Mouse (Mus musculus) right cerebral cortex, adult 2 months (tissue): ENCODE data around the gene Frg2f1.
"Not testable (repeated sequence)": the region's sequence is repeated elsewhere in the genome, so short reads cannot be mapped to it uniquely, and the experiment has no call there.

Experiments
- DNase-seq, 2 experiments: peaks; one replicate each; pipeline ENCODE4 v3.0.0; 2021 to 2022; ENCODE audit warnings: low spot score in 2 of 2

The Frg2f1 gene

DNA sequence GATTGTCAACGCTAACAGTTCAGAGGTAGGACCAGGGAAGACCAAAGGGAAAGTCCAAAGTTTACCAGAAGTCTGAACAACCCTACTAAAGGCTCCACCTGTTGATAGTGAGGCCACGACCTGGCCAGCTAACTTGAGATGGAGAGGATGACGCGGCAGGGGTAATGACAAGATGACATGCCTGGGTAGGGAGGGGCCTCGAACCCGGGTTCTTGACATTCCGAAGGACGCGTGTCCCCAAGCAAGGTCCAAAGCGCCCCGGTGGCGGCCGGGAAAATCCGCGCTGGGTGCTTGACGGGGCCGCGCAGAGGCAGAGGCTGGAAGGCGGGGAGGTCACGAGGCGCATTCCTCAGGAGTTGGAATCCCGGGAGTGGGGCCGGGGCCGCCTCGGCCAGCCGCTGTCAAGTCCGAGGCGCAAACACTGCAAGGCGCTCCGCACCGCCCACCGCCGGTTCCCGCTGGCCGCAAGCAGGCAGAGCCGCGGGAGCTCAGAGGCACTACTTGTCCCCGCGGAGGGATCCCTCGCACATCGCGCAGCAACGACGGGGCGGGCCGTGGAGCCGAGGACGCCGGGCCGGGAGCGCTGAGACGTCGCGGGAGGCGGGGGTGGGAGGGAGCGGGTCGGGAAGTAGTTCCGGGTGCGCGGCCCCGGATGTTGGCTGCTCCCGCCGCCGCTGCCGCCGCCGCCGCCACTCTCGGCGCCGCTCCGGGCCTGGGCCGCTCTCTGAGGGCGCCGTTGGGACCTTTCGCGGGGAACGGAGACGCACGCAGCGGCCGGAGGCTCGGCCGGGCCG lies at the start of gene Frg2f1:
Gene Frg2f1 (minus strand): TSS at position 499 of the 794 bp plus-strand sequence.
- peak; percentile 93 to 94 for DNase-seq

DNA sequence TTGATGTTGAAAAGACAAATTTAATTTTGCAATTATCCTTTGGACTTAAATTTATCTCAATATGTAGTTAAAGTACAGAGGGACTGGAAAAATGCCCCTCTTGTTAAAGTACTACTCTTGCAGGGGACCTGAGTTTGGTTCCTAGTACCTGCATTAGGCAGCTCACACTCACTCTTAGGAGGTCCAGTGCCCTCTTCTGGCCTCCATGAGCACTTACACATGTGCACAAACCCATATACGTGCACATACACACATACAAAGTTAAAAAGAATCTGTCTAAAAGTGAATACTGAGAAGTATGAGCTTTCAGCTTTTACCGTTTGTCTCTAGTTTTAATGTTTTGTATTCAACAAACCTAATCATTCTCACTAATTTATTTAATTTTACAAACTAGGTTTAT lies 48.7 kb upstream of the Frg2f1 start:
- DNase-seq = no peak

DNA sequence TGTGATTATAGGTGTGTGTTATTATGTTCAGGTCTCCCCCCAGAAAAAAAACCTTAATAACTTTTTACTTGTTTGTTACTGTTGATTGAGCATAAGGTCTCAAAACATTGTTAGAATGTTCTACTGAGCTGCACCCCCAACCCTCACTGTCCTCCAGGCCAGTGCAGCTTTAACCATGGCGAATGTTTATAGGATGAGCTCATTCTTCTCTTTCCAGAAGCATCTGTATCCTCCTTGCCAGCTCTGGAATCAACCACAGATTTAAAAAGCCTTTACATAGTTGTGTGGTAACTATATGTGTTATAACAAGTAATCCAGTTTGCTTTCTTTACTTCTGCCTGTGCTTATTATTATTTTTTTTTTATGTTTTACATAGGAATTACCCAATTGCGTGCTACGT lies 36.1 kb upstream of the Frg2f1 start:
- no peak for DNase-seq

DNA sequence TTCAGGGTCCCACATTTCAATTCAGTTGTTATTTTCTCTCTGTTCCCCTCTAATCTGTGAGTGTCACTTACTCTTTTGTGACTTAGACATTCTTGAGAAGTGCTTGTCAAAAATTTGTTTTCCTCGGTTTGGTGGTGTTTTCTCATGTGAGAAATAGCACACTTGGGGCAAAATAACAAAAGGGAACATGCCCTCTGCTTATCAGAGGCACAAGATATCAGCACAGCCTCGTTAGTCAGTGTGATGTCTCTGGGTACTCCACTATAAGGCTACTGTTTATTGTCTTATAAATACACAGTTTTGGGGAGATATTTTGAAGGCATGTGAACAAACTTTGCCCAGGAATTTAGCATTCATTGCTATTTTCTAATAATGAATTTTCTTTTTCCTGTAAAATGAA lies 35.2 kb upstream of the Frg2f1 start:
- DNase-seq = no peak

DNA sequence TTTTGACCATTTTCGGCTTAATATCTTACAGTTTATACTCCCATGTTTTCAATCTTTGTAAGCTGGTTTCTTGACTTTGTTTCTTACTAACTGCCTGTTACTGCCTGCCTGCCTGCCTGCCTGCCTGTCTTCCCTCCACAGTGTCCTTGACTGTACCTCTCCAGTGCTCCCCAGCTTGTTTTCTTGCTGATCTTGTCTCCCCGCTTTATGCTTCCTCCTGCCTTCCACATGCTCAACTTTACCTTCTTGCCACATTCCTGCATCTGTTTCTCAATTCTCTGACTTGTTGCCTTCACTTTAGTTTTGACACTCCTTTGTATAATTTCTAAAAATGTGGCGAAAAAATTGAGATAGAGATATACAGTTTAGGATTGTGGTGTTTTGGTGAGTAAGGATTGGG lies 33.4 kb upstream of the Frg2f1 start:
- DNase-seq = no peak

DNA sequence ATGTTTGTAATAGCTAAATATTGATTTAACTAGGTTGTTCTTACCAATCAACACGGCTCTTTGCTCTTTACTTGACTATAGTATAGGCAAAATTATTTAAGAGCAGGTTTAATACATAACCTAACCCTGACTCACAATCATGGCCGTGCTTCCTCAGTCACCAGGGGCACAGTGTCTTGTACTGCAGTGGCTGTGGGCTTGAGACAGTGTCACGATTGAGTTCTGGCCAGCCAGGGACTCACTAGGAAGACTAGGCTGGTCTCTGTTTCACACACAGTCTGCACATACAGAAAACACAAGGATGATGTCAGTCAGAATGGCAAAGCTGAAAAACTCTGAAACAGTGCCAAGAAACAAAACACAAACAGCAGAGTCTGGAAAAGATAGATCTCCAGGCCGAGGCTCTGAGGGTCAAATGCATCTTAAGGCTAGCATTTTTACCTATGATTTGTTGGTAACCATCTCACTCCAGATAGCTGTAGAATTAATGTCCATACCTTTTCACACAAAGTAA lies 27.1 kb upstream of the Frg2f1 start:
- no peak for DNase-seq

DNA sequence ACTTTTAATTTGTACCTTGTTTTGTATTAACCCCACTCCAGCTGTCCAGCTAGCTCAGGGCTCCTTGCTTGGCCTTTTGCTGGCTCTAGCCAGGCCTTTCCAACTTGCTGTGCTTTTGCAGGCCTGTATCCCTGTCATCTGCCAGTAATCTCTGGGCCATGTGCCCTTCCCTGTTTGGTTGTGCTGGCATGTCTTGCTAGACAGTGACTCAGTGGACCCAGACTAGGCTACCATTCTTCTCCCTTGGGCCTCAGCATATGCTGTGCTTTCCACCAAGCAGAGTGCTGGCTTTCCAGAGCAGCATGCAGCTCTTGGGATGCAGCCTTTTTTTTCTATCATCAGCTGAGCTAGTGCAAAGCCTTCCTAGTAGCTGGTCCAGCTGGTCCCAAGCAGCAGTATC lies 23.8 kb upstream of the Frg2f1 start:
- DNase-seq = no peak

DNA sequence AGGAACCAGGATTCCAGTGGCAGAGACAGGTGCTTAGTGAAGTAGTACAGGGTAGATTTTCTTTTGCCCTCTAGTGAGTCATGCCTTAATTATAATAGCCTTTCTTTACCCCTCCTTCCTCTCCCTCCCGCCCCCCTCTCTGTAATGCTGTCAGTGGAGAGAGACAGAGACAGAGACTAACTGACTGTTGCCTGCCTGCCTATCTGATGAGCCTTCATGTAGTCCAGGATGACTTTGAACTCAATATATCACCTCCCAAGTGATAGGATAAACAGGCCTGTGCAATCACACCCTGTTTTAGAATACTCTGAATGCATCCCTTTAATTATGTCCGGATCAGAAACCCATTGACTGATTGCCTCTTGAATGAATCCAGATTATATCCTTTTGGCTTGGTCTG lies 16.1 kb upstream of the Frg2f1 start:
- DNase-seq = no peak

DNA sequence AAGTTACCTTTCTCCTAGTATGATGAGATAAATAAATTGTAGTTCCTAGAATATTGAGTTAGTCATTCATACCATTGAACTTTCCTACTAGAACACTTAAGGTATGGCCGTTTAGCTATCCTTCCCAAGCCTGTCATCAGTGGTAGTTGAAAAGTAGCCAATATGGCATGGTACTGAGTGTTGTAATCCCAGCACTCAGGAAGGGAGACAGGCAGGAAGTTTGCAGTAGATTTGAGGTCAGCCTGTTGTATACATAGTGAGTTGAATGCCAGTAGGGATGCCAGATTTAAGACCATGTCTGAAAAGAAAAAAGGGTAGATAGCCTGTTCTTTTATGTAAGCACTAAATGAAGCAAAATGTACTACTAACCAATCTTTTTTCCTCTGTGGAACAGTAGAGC lies 11.5 kb upstream of the Frg2f1 start:
- DNase-seq = no peak

DNA sequence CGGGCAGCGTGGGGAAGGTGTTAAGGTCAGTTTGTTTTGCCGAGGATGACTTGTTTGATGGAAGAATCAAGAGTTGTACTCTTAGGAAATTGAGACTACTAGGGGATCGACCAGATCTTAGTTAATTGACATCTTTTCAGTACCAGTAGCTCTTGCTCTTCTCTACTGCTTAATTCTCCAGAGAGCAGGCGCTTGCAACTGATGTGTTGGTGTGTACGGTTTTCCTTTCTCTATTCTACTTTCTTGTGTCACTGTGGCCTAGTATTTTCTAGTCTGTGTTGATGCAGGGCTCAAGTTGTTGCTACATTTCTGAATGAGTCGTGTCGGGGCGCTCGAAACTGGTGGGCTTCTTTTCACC lies 1.2 kb upstream of the Frg2f1 start:
- DNase-seq = peak in 1 of 2 experiments; percentile 18

DNA sequence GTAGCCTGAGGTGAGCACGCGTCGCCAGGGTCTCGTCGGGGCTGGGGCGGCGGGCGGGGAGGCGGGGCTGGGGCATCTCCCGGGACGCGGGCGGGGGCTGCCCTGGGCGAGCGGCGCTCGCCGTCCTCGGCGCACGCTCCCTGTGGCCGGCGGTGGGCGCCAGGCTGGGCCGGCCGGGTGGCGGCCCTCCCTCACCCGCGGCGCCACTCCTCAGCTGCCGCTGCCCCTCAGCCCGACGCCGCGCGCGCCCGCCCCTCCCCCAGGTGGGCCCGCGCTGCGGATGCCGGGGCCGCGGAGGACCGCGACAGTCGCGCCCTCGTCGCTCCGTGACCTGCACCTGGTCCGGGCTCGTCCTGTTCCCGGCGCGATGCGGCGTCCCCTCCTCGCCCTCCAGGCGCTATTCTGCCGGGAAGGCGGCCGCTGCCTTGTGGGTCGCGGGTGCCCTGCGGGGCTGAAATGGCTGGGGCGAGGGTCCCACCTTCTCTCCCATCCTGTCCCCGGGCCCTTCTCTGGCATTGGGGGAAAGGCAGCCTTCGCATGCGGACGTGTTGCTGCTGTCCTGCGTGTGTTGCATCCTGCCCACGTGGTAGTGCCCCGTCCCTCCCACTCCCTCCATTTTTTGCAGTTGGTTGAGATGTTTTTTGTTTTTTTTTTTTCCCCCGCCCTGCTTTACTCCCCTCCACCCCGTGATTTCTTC lies 655 bp upstream of the Frg2f1 start:
- DNase-seq = peak; percentile 27 to 32

DNA sequence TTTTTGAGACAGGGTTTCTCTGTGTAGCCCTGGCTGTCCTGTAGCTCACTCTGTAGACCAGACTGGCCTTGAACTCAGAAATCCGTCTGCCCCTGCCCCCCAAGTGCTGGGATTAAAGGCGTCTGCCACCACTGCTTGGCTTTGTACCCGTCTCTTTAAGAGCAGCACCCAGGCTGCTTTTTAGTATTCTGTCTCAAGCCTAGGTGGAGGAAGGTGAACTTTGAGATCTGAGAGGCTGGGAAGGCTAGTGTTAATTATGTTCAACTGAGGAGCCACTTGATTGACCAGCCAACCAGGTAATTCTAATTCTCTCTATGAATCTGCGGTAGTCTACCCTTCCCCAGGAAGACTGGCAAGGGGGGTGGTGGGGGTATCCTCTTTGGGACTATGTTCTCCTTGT lies 1.9 kb downstream of the Frg2f1 start:
- no peak for DNase-seq

DNA sequence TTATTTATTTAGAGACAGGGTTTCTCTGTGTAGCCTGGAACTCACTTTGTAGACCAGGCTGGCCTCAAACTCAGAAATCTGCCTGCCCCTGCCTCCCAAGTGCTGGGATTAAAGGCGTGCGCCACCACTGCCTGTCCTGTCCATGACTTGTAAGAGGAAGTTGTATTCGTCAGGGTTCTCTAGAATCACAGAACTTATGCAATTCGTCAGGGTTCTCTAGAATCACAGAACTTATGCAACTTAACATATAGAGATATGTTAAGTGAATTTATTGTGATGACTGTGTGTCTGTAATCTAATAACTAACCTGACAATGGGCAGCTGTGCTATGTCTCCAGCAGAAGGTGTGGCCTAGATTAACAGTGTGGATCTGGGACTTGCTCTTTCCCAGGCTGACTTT lies 2.7 kb downstream of the Frg2f1 start, which contains the start of gene Foxj3:
Gene Foxj3 (plus strand): TSS at position 390 of the 400 bp plus-strand sequence.
- not testable (repeated sequence) for DNase-seq

DNA sequence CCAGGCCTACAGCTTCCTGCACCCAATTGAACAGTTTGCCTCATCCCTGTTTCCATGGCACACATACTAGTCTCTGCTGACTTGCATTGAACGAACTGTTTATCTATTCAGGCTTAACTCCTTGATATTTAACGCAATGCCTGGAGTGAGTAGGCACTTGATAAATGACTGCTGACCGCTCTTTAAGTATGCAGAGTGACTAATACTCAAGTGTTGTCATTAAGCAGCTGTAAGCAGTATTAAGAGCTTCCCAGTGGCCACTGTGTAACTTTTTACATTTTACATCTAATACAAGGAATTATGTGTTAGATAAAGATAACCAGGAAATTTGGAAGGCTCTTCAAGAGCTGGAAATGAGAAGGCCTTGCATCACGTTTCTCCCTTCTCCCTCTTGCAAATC lies 4.2 kb downstream of the Frg2f1 start:
- DNase-seq = no peak

DNA sequence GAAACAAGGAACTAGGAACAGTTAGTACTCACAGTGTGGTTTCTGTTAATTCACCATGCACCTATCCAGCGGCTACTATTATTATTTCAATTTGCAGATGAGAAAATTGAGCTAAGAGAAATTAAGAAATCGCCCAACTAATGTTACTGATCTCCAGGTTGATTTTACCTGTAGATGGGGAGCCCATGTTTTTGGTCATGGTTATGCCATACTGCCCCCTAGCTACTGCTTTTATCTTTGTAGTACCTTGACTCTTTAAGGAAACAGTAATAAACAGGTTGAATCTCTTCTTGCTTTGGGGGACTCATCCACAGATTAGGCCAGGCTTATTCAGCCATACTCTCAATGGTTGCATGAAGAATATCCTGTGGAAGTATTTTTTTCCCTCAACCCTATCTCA lies 7.5 kb downstream of the Frg2f1 start:
- DNase-seq = no peak

DNA sequence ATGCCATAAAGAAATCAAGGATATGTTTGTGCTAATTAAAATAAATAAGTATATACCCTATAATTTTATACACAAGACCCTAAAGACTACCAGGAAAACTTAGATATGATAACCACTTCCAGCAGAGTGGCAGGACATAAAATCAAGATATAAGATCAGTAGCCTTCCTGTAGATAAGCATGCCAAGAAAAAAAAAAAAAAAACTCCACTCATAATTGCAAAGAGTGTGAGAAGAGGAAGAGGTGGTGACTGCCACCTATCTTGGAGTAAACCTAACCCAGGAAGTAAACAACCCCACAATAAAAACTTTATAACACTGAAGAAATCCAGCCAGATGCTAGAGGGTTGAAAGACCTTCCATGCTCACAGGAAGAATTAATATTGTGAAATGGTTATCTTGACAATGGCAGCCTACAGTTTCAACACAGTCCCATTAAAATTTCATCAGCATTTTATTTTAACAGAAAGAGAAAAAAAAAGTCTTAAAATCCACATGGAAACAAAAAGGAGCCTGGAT lies 12.9 kb downstream of the Frg2f1 start:
- DNase-seq = no peak

DNA sequence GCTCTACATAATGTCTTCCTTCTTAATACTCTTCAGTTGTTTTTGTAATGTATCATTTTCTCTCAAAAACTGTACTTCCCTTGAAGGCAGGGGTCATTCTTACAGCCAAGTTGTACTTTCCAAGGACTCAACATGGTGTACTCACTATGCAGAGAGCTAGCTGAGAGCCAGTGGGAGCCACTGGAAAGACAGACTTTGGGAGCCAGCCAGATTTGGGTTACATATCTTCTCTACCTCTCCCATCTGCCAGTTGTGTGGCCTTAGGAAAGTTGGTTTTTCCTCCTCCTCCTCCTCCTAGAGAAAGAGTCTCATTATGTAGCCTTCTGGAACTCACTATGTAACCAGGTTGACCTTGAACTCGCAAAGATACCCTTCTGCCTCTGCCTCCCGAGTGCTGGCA lies 14.9 kb downstream of the Frg2f1 start:
- no peak for DNase-seq

DNA sequence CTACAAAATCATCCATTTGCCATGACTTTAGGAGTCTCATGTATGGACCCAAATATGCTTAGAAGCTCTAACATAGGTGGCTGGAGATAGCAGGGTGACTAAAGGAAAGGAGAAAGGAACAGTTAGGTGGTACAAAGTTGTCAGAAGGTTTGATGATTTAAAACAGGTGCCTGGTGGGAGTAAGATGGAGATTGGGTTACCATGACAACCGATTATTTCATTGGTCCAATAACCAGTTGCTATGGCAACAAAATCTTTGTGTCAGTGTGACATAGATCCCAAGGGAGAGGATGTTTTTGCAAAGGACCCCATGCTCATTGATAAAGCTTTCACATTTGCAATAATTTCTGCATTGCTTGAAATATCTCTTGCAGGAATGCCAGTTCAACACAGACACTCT lies 15.3 kb downstream of the Frg2f1 start:
- peak in 1 of 2 experiments; percentile 10 for DNase-seq

DNA sequence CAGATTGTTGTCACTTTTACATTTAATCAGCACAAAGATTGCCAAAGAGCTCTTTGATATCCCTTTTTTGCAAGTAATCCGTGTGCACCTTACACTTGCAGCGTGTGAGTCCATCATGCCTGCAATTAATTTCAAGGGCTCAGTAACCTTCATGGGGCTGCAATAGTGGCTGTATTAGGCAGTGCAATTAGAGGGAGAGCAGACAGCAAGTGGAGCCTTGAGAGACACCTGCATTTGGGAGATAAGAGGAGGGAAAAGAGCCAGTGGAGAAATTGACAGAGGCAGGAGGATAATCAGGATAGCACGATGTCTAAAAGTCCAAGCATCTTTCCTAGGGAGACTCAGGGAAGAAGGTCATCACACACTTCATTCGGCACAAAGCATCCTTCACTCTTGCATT lies 15.8 kb downstream of the Frg2f1 start:
- DNase-seq = no peak

DNA sequence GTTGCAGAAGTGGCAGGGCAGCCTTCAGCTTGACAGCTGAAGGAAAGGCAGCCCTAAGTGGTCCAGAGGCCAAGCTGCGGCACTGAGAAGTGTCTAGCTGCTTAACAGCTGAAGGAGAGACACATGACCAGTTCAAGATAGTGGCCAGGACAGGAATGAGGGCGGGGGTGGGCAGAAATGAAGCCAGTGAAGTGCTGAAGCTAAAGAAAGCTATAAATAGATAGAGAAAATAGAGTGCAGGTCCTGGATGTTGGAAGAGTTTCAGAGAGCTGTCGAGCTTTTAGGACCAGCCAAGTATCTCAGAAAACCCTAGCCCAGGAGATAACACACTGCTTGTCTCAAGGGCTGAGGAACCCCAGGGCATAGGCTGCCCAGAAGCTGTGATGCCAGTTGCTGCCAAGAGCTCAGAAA lies 26.6 kb downstream of the Frg2f1 start:
- no peak for DNase-seq

DNA sequence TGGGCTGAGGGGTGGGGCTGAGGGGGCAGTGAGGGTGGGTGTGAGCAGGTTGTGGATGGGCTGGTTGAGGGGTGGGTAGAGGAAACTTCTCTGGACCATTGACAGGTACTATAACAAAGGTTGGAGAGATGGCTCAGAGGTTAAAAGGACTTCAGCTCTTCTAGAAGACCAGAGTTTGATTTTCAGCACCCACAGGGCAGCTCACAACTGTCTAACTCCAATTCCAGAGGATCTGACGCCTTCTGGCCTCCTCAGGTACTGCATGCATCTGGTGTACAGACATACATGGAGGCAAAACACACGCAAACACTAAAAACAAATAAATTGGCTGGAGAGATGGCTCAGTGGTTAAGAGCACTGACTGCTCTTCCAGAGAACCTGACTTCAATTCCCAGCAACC lies 27.7 kb downstream of the Frg2f1 start:
- DNase-seq = no peak

DNA sequence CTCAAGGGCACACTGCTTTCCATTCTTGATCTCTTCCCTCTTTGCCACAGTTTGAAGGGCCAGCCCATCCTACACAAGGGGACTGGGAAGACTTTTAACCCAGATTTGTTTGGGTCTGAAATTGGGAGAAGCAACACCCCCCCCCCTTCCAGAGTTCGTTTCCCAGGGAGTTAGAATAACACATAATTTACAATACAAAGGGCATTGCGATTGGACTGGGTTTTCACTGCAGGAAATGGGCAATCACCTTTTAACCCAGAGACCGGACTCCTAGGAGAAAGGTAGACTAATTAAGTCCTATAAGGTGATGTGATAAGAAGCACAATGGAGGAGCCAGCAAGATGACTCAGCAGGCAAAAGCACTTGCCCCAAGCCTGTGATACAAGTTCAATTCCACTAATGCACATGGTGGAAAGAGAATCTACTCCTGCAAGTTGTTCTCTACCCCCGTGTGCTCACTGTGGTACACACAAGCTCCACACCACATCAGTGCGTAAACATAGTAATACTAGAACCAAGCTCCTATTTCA lies 40.9 kb downstream of the Frg2f1 start:
- DNase-seq = no peak

DNA sequence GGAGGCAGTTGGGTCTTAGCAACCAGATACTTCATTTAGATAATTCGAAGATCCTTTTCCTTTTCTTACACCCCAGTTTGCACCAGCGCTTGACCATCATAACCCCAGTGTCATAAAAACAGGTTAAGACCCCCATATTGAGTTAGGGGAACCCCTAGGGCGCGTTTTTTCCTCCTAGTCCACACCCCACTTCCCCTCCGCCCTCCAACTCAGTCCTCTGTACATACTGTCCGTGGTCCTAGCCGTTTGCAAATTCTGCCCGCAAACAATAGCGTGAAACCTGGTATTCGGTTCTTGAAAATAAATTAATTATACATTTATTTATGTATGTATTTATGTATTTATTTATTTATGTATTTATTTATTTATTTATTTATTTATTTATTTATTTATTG lies 46.4 kb downstream of the Frg2f1 start:
- no peak for DNase-seq
